Mouse (Mus musculus): ENCODE results near the gene A930018P22Rik. TPM values are rescaled to one million over a fixed set of nuclear protein-coding genes. Genes with fewer than 3 reads are reported as not detected.
"Not testable (repeated sequence)": the region's sequence is repeated elsewhere in the genome, so short reads cannot be mapped to it uniquely, and the experiment has no call there.

A930018P22Rik gene
- polyA plus RNA-seq, 1 experiment from 2014 or later = not detected

DNA sequence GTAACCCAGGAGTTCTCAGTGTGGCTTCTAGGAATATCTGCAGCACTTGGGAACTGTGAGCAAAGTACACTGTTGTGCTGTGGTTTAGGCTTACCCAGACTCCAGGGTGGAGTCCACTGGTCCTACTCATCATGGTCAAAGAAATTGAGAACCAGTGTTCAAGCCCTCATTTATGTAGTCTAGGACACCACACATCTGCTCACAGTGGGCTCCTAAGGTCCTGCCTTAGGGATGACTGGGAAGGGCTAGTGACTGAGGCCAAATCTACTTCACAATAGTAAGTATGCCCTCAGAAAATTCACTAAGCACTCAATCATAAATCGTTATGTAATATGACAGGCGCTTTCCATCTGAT lies 23.4 kb upstream of the A930018P22Rik start:
- no peak for ATAC-seq (replicated peaks)
- Histone ChIP-seq H3K27me3 (no peaks in the 10 kb centered on the region), H3K9me3 (no peaks in the 10 kb centered on the region), H3K36me3 (no peaks in the 10 kb centered on the region), H3K4me2 (replicated peaks) (no peak overlapping the region), H3K9ac (replicated peaks) (no peak overlapping the region), H3K4me1 (0 out of 2 replicates have a peak, but pooled peaks cover 6% of the 10 kb centered on the region), H3K27ac (replicated peaks) (no peak overlapping the region), H3K4me3 (no peak overlapping the region)
- 96% methylated on average over 2 of the region's 2 CpGs for WGBS

DNA sequence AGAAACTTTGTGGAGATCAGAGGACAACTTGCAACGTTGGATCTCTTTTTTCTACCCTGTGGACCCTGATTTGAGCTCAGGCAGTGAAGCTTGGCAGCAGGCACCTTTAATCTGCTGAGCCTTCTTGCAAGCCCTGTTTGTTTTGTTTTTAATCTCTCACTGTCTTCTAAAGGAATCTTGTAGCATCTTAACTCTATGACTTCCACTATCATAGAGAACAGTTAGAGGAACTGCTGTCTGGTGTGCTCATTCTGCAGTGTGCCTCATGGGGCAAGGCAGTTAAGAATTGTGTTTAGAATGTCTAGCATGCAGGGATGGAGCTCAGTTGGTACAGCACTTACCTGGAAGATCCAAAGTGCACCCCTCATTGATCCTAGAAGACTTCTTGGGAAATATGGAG lies 22.6 kb upstream of the A930018P22Rik start:
- Histone ChIP-seq H3K27me3 (no peaks in the 10 kb centered on the region), H3K4me3 (no peak overlapping the region), H3K4me1 (0 out of 2 replicates have a peak, but pooled peaks cover 6% of the 10 kb centered on the region), H3K9me3 (no peaks in the 10 kb centered on the region), H3K36me3 (no peaks in the 10 kb centered on the region), H3K9ac (replicated peaks) (no peak overlapping the region), H3K4me2 (replicated peaks) (no peak overlapping the region), H3K27ac (replicated peaks) (no peak overlapping the region)
- no peak for ATAC-seq (replicated peaks)
- 29% methylated on average over 1 of the region's 1 CpGs for WGBS

DNA sequence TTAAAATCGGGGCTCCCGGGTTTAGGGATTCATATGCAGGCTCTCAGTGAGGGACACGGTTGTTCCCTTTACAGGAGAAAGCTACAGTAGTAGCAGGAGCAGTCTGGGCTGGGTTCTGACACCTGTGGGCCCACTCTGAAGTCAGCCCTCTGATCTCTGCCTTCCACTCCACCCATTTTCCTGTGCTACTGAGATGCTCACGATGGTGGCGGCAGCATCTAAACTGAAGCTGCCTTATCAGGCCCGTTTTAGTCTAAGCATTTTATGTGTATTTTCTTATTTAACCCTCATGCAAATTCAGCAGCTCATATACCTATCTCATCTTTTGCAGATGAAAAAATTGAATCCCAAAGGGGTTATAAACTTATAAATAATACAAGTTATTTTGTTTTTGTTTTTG lies 17.8 kb upstream of the A930018P22Rik start:
- Histone ChIP-seq H3K27ac (replicated peaks) (no peak overlapping the region), H3K9me3 (no peaks in the 10 kb centered on the region), H3K36me3 (no peaks in the 10 kb centered on the region), H3K4me3 (no peak overlapping the region), H3K27me3 (no peaks in the 10 kb centered on the region), H3K4me1 (no peaks in the 10 kb centered on the region), H3K4me2 (replicated peaks) (no peak overlapping the region), H3K9ac (replicated peaks) (no peak overlapping the region)
- 92% methylated on average over 6 of the region's 6 CpGs for WGBS
- no peak for ATAC-seq (replicated peaks)

DNA sequence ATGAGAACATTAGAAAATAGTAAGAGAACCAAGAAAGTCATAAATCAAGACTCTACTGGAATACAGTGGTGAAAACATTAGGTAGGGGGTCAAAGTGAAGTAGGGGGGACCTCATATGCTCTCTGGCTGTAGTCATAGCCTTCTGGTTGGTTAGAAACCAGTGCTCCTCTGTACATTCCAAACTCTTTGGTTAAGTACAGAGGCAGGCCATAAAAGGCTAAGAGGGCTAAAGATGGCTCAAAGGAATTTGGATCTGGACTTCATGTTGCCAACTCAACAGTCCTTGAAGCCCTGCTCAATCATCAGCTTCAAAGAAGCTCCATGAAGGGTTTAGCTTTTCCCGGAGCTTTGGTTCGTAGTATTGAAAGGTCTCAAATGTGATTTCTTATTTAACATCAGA lies 13.5 kb upstream of the A930018P22Rik start:
- H3K27me3 ChIP-seq = not testable (repeated sequence)

DNA sequence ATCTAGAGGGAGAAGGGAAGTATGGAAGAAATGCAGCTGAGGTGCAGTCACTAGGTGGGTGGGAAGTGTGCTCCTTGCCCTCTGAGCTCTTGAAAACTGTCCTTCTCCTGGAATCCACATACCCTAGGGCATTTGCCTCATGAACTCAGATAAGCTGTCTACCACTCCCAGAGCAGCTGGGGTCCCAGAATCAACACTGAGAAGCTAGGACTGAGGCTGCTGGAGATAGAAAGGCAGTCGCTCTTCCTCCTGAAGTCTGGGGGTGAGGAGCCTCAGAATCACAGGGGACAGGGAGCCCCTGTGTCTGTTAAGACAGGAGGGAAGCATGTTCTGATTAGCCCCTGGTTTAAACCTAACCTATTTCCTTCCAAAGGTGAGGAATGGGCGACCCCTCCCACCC lies 13.0 kb upstream of the A930018P22Rik start:
- Histone ChIP-seq H3K9me3 (no peaks in the 10 kb centered on the region), H3K9ac (replicated peaks) (no peak overlapping the region)
- 75% methylated on average over 2 of the region's 2 CpGs for WGBS

More for the DNA sequence above, 13.5 kb upstream of the A930018P22Rik start:
- H3K27ac ChIP-seq (replicated peaks); ATAC-seq (replicated peaks); H3K4me3 ChIP-seq; H3K36me3 ChIP-seq; H3K4me2 ChIP-seq (replicated peaks); H3K9me3 ChIP-seq; H3K9ac ChIP-seq (replicated peaks); H3K4me1 ChIP-seq: not testable (repeated sequence)
- WGBS = 96% methylated on average over 2 of the region's 2 CpGs

DNA sequence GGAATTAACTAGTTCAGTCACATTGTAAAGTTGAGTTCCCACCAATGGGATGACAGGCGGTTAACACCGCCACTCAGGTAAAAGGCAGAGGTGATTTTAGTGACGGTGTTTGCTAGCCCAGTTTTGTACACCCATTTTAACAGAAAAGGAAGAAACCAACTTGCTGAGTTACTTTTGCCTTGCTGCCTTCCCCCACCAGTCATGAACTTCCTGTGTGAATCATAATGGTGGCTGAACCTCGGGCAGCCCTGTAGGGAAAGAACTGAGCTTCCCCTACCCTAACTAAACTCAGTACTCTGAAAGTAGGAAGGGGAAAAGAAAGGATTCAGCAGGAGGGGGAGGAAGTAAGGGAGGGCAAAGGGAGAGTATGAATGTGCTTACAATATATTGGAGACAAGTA lies 12.5 kb upstream of the A930018P22Rik start:
- 88% methylated on average over 4 of the region's 4 CpGs for WGBS
- no peaks in the 10 kb centered on the region for H3K4me1 ChIP-seq
- ATAC-seq (replicated peaks) = no peak

More for the DNA sequence above, 13.0 kb upstream of the A930018P22Rik start:
- H3K4me2 ChIP-seq (replicated peaks) = no peak overlapping the region
- H3K4me3 ChIP-seq = no peak overlapping the region
- no peaks in the 10 kb centered on the region for H3K4me1 ChIP-seq
- ATAC-seq (replicated peaks) = no peak
- no peaks in the 10 kb centered on the region for H3K36me3 ChIP-seq
- no peaks in the 10 kb centered on the region for H3K27me3 ChIP-seq
- H3K27ac ChIP-seq (replicated peaks) = no peak overlapping the region

DNA sequence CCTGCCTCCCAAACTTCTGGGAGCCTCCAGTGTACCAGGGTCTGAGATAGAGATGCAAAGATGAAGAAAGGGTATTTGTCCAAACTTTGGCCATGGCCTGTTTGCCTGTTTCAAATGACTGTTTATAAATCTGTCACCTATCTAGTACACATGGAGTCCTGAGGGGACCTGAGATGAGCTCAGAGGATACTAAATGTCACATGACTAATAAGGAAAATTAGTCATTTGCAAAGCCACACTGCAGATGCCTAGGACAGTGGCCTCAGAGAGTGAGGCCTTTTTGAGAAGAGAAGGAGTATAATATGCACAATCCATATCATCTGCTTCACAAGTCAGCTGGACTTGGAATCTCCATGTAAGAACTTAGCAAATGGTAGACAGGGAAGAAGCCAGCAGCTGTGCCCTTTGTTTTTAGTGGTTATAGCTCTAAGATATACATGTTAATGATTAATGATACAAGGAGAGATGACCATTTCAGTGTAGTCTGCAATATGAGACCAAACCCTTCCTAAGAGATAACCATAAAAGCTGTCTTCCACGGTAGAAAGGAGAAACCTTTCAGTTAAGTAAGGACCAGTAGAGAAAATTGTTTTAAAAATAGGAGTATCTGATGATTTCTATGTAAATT lies 11.3 kb upstream of the A930018P22Rik start:
- not testable (repeated sequence) for ATAC-seq (replicated peaks); H3K4me1 ChIP-seq; H3K27ac ChIP-seq (replicated peaks); H3K27me3 ChIP-seq; H3K4me3 ChIP-seq; H3K9ac ChIP-seq (replicated peaks); H3K36me3 ChIP-seq; H3K4me2 ChIP-seq (replicated peaks); H3K9me3 ChIP-seq
- no CpG with 5 or more reads among the region's 1 CpGs for WGBS

More for the DNA sequence above, 12.5 kb upstream of the A930018P22Rik start:
- no peak overlapping the region for H3K4me3 ChIP-seq
- no peaks in the 10 kb centered on the region for H3K36me3 ChIP-seq
- H3K27ac ChIP-seq (replicated peaks) = no peak overlapping the region
- no peak overlapping the region for H3K9ac ChIP-seq (replicated peaks)
- H3K9me3 ChIP-seq = no peaks in the 10 kb centered on the region
- H3K4me2 ChIP-seq (replicated peaks) = no peak overlapping the region
- no peaks in the 10 kb centered on the region for H3K27me3 ChIP-seq

DNA sequence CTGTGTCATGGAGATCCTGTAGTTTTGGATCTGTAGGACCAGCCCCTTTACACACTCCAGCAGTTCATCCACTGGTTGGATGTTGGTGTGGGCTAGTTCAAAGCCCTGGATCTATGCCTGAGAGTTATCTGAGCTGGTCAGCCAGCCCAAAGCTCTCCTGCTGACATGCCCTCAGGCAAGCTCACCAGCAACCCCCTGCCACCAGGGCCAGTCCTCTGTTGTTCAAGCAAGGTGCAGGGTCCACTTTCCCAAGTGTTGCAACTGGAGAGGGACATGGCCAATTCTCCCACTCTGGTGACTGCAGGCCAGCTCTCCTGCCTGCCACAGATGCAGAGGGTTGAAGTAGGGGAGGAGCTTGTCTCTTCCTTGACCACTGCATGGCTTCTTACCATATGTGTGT lies 9.0 kb upstream of the A930018P22Rik start:
- H3K9me3 ChIP-seq; ATAC-seq (replicated peaks); H3K27ac ChIP-seq (replicated peaks); H3K36me3 ChIP-seq; H3K4me3 ChIP-seq; H3K4me2 ChIP-seq (replicated peaks); H3K9ac ChIP-seq (replicated peaks); H3K27me3 ChIP-seq; H3K4me1 ChIP-seq: not testable (repeated sequence)

DNA sequence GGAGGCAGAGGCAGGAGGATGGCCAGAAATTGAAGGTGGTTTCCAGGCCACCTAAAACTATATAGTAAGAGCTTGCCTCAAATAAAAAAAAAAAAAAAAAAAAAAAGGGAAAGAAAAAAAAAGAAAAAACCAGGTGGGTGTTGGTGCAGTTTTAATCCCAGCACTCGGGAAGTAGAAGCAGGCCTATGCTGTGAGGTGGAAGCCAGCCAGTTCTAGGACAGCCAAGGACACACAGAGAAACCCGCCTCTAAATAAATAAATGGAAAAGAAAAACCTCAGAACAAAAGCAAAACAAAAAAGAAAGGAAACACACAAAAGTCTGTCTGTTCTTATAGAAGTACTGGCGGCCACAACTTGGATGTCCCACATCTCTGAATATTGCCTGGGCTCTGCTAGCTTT lies 7.7 kb upstream of the A930018P22Rik start:
- 60% methylated on average over 3 of the region's 3 CpGs for WGBS
- ATAC-seq (replicated peaks) = no peak
- no peaks in the 10 kb centered on the region for H3K36me3 ChIP-seq
- H3K4me1 ChIP-seq = no peaks in the 10 kb centered on the region
- H3K4me2 ChIP-seq (replicated peaks) = no peak overlapping the region
- H3K9me3 ChIP-seq = no peaks in the 10 kb centered on the region
- no peak overlapping the region for H3K9ac ChIP-seq (replicated peaks)
- H3K27ac ChIP-seq (replicated peaks) = no peak overlapping the region
- H3K4me3 ChIP-seq = no peak overlapping the region
- H3K27me3 ChIP-seq = no peaks in the 10 kb centered on the region

DNA sequence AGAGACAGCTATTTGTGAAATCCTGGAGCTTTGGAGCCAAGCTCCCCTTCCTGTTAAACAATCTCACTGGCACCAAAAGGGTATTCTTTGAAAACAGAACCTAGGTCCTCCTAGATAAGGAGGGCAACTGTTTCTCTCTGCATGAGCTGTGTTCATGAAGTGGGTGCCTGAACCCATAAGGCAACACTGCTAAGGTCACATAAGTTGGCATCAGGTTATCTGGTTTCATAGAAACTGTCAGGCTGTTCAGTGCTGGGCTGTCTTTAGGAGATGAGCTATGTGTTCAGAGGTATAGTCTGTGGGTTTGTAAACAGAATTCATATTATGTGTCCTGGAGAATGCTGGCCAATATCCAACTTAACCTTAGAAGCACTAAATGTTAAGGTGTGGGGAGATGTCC lies 5.4 kb upstream of the A930018P22Rik start:
- not testable (repeated sequence) for H3K4me3 ChIP-seq; ATAC-seq (replicated peaks); H3K9ac ChIP-seq (replicated peaks)

DNA sequence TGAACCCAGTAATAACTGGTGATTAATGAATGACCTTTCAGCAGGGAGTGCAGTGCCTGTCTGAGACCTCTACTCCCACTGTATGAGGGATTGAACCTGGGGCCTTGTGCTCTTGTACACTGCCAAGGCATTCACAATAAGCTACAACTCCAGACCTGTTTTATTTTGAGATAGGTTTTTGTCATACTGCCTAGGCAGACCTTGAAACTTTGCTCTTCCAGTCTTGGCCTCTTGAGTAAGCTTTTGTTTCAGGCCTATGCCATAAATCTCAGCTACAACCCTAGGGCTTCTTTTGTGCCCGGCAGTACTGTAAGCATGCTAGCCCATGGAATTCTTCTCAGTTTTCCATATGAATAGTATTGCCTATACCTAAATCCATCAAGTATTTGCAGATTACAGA lies 3.5 kb upstream of the A930018P22Rik start:
- no peak overlapping the region for H3K9ac ChIP-seq (replicated peaks)
- no peaks in the 10 kb centered on the region for H3K36me3 ChIP-seq
- H3K4me3 ChIP-seq = no peak overlapping the region
- no peaks in the 10 kb centered on the region for H3K9me3 ChIP-seq
- H3K27ac ChIP-seq (replicated peaks) = no peak overlapping the region
- H3K4me1 ChIP-seq = no peaks in the 10 kb centered on the region
- 69% methylated on average over 1 of the region's 1 CpGs for WGBS
- no peak for ATAC-seq (replicated peaks)
- no peak overlapping the region for H3K4me2 ChIP-seq (replicated peaks)
- H3K27me3 ChIP-seq = peaks cover 6% of the 10 kb centered on the region; the same call in 1 of the 2 replicates

More for the DNA sequence above, 5.4 kb upstream of the A930018P22Rik start:
- not testable (repeated sequence) for H3K36me3 ChIP-seq; H3K9me3 ChIP-seq; H3K27ac ChIP-seq (replicated peaks); H3K27me3 ChIP-seq; H3K4me2 ChIP-seq (replicated peaks); H3K4me1 ChIP-seq

DNA sequence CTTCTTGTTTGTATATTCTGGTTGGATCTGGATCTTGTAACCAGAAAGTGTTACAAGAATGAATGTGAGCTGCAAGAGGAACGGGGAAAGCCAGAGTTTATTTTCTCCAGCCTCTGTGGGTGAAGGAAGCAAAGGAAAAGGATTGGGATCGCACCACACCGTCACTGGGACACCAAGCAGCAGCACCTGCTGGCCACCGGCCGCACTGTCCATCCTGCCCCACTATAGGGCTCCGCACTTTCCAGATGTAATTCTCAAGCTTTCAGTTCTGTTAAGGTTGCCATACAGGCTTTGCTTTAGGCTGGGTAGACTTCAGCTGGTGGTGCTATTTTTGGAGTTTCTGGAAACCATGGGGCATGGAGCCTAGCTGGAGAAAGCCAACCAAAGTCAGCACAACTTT lies 2.3 kb upstream of the A930018P22Rik start:
- H3K27me3 ChIP-seq = peaks cover 9% of the 10 kb centered on the region; the same call in 1 of the 2 replicates
- no peak overlapping the region for H3K4me2 ChIP-seq (replicated peaks)
- no peak overlapping the region for H3K9ac ChIP-seq (replicated peaks)
- H3K9me3 ChIP-seq = no peaks in the 10 kb centered on the region
- H3K4me1 ChIP-seq = no peaks in the 10 kb centered on the region
- no peaks in the 10 kb centered on the region for H3K36me3 ChIP-seq
- H3K4me3 ChIP-seq = no peak overlapping the region
- WGBS = 63% methylated on average over 6 of the region's 6 CpGs
- no peak for ATAC-seq (replicated peaks)
- no peak overlapping the region for H3K27ac ChIP-seq (replicated peaks)
